Mouse (Mus musculus) lung, postnatal 14 days (tissue): ENCODE data around the gene Reg2.
"Not testable (repeated sequence)": the region's sequence is repeated elsewhere in the genome, so short reads cannot be mapped to it uniquely, and the experiment has no call there.

Experiments
- DNase-seq: peaks from one replicate; pipeline ENCODE4 v3.0.0; 2021

The Reg2 gene

GRCm38 (mm10) chr6:78395323-78395722 is at the start of gene Reg2:
Gene Reg2, plus strand, starts transcription at chr6:78395623.
- DNase-seq: not testable (repeated sequence)

- no peak for DNase-seq
These were observed 33.4 kb upstream of the Reg2 start for GRCm38 (mm10) chr6:78361971-78362563.

- no peak for DNase-seq
These were observed 25.1 kb upstream of the Reg2 start, which contains the start of gene Reg3b for GRCm38 (mm10) chr6:78370357-78370756. Gene Reg3b, plus strand, starts transcription at chr6:78370657.

GRCm38 (mm10) chr6:78378765-78379164 is 16.7 kb upstream of the Reg2 start, which contains the start of gene Reg3d:
Gene Reg3d, minus strand, starts transcription at chr6:78378865.
- no peak for DNase-seq

GRCm38 (mm10) chr6:78380409-78380808 is 15.0 kb upstream of the Reg2 start, which contains the start of gene Reg3a:
Gene Reg3a, plus strand, starts transcription at chr6:78380709.
- DNase-seq: no peak

GRCm38 (mm10) chr6:78385609-78386008 is 9.8 kb upstream of the Reg2 start:
- DNase-seq: no peak

- DNase-seq: not testable (repeated sequence)
These were observed 27.0 kb downstream of the Reg2 start, which contains the start of gene Reg1 for GRCm38 (mm10) chr6:78422411-78422810. Gene Reg1, plus strand, starts transcription at chr6:78422711.

GRCm38 (mm10) chr6:78425497-78425896 is 30.1 kb downstream of the Reg2 start:
- no peak for DNase-seq

GRCm38 (mm10) chr6:78447202-78447601 is 51.8 kb downstream of the Reg2 start:
- DNase-seq: no peak

- DNase-seq: no peak
These were observed 53.0 kb downstream of the Reg2 start for GRCm38 (mm10) chr6:78448409-78448808.

GRCm38 (mm10) chr6:78452804-78453203 is 57.4 kb downstream of the Reg2 start:
- DNase-seq: no peak
